Mouse (Mus musculus) urinary bladder, adult 18-20 months (tissue): Measurements from ENCODE around the gene Lrig3.

ENCODE experiments used
- DNase-seq, 2 experiments: peaks; one replicate each; pipeline ENCODE4 v3.0.0; 2022; ENCODE audit warnings: low spot score in 2 of 2, mixed read lengths in 2 of 2

The Lrig3 gene

GRCm38 (mm10) chr10:125965968-125966480 is at the start of gene Lrig3:
TSS of gene Lrig3 (plus strand) at chr10:125966168.
- DNase-seq: peak; percentile 75 to 82

- DNase-seq: no peak
Observed at GRCm38 (mm10) chr10:125916781-125917180, 49.2 kb upstream of the Lrig3 start.

- DNase-seq: no peak
Observed at GRCm38 (mm10) chr10:125917436-125917871, 48.5 kb upstream of the Lrig3 start.

GRCm38 (mm10) chr10:125918994-125919393 is 47.0 kb upstream of the Lrig3 start:
- DNase-seq: no peak

GRCm38 (mm10) chr10:125921654-125922446 is 44.1 kb upstream of the Lrig3 start:
- DNase-seq: no peak

GRCm38 (mm10) chr10:125929961-125930360 is 36.0 kb upstream of the Lrig3 start:
- DNase-seq: no peak

GRCm38 (mm10) chr10:125933388-125933787 is 32.6 kb upstream of the Lrig3 start:
- no peak for DNase-seq

GRCm38 (mm10) chr10:125934095-125934494 is 31.9 kb upstream of the Lrig3 start:
- DNase-seq: no peak

- no peak for DNase-seq
Observed at GRCm38 (mm10) chr10:125937517-125938497, 28.2 kb upstream of the Lrig3 start.

GRCm38 (mm10) chr10:125938528-125939402 is 27.2 kb upstream of the Lrig3 start:
- DNase-seq: no peak

- DNase-seq: no peak
Observed at GRCm38 (mm10) chr10:125940316-125941059, 25.5 kb upstream of the Lrig3 start.

GRCm38 (mm10) chr10:125943098-125943497 is 22.9 kb upstream of the Lrig3 start:
- DNase-seq: no peak

- DNase-seq: no peak
Observed at GRCm38 (mm10) chr10:125944762-125945504, 21.0 kb upstream of the Lrig3 start.

GRCm38 (mm10) chr10:125948842-125949474 is 17.0 kb upstream of the Lrig3 start:
- no peak for DNase-seq

GRCm38 (mm10) chr10:125951633-125952032 is 14.3 kb upstream of the Lrig3 start:
- no peak for DNase-seq

GRCm38 (mm10) chr10:125954343-125954742 is 11.6 kb upstream of the Lrig3 start:
- no peak for DNase-seq

GRCm38 (mm10) chr10:125954747-125955530 is 11.0 kb upstream of the Lrig3 start:
- no peak for DNase-seq

- DNase-seq: peak in 1 of 2 experiments; percentile 21
Observed at GRCm38 (mm10) chr10:125961411-125962107, 4.4 kb upstream of the Lrig3 start.
